ENCODE assay signal across 22 mouse cellular contexts in the genomic region with DNA sequence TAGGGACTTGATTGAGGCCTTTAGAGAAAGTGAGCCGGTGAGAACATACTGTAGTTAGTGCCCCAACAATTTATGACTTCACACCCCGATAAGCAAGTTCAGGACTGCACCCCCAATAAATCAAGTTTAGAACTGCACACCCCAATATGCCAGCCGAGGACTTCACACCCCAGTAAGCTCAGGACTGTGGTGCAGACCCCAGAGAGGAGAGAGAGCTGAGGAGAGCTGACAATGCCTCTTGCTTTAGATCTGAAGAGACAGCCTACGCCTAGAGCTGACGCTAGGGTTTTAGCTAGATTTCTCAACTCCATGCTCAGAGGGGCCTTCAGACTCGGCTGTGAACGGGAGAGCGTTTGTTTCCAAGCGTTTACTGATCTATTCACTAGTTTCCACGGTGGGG. TPM values are rescaled to one million over a fixed set of nuclear protein-coding genes. Genes with fewer than 3 reads are reported as not detected.
DNase-seq lines count a peak whose midpoint lies in the region; ATAC-seq and TF ChIP-seq lines count a peak whose summit lies in the region.
"Had no signal": no experiment of that assay in that cellular context is flagged by ENCODE, and none has a peak within 500 bp of the region (broad histone marks: within the 10 kb centered on the region; RNA-seq: fewer than 3 reads in every experiment).

No protein-coding gene starts in this region.

- no peaks in the 10 kb centered on the region for H3K36me3 ChIP-seq in intestine, embryonic 14.5 days (ENCODE audit: control insufficient read depth, insufficient read depth, low read length)
- peaks cover 4% of the 10 kb centered on the region; the same call in 1 of the 2 replicates for H3K36me3 ChIP-seq in intestine, postnatal 0 days (ENCODE audit: control insufficient read depth, insufficient read depth)
- no peaks in the 10 kb centered on the region for H3K36me3 ChIP-seq in kidney, embryonic 15.5 days
- H3K36me3 ChIP-seq in small intestine, adult 2 months (ENCODE audit: control insufficient read depth, insufficient read depth, low read length) = peaks cover 9% of the 10 kb centered on the region
- H3K36me3 ChIP-seq in stomach, postnatal 0 days (ENCODE audit: control insufficient read depth, insufficient read depth, low read length) = no peaks in the 10 kb centered on the region
- H3K36me3 ChIP-seq: embryonic facial prominence, embryonic 10.5 days; G1E; heart, embryonic 15.5 days had no signal

- no peak overlapping the region for H3K4me2 ChIP-seq in intestine, embryonic 14.5 days (ENCODE audit: low read length)
- H3K4me2 ChIP-seq in intestine, postnatal 0 days (replicated peaks; ENCODE audit: low read depth) = no peak overlapping the region
- no peak overlapping the region for H3K4me2 ChIP-seq in kidney, embryonic 15.5 days
- H3K4me2 ChIP-seq in stomach, postnatal 0 days (replicated peaks; ENCODE audit: low read depth) = no peak overlapping the region
- H3K4me2 ChIP-seq: forebrain, embryonic 13.5 days; heart, embryonic 11.5 days; heart, embryonic 15.5 days had no signal

- no peak overlapping the region for H3K4me3 ChIP-seq in intestine, embryonic 14.5 days (ENCODE audit: low read depth, low read length)
- no peak overlapping the region for H3K4me3 ChIP-seq in intestine, postnatal 0 days (ENCODE audit: low read depth, low read length)
- no peak overlapping the region for H3K4me3 ChIP-seq in kidney, embryonic 15.5 days (replicated peaks)
- H3K4me3 ChIP-seq in small intestine, adult 2 months (ENCODE audit: low read depth, low read length) = no peak overlapping the region
- no peak overlapping the region for H3K4me3 ChIP-seq in stomach, postnatal 0 days (ENCODE audit: low read depth, low read length)
- H3K4me3 ChIP-seq: embryonic facial prominence, embryonic 10.5 days; forebrain, embryonic 13.5 days; heart, adult 2 months; heart, embryonic 15.5 days had no signal

- no peak for TF ChIP-seq POLR2A in small intestine, adult 2 months (IDR thresholded peaks at IDR 0.05; ENCODE audit: low read depth, low read length)

- no peaks in the 10 kb centered on the region for H3K27me3 ChIP-seq in intestine, embryonic 14.5 days (replicated peaks; ENCODE audit: control insufficient read depth, insufficient read depth, low read length)
- no peaks in the 10 kb centered on the region for H3K27me3 ChIP-seq in intestine, postnatal 0 days (replicated peaks; ENCODE audit: control insufficient read depth, insufficient read depth, low read length)
- H3K27me3 ChIP-seq in kidney, embryonic 15.5 days = no peaks in the 10 kb centered on the region
- H3K27me3 ChIP-seq in small intestine, adult 2 months (ENCODE audit: control insufficient read depth, insufficient read depth, low read length) = no peaks in the 10 kb centered on the region; the same call in 1 of the 2 replicates
- H3K27me3 ChIP-seq in stomach, postnatal 0 days (ENCODE audit: control insufficient read depth, insufficient read depth, low read length) = no peaks in the 10 kb centered on the region
- H3K27me3 ChIP-seq: forebrain, embryonic 13.5 days; heart, embryonic 15.5 days had no signal

- H3K4me1 ChIP-seq in intestine, embryonic 14.5 days (replicated peaks; ENCODE audit: control insufficient read depth, insufficient read depth, low read length) = no peaks in the 10 kb centered on the region
- no peaks in the 10 kb centered on the region for H3K4me1 ChIP-seq in intestine, postnatal 0 days (replicated peaks; ENCODE audit: control insufficient read depth, insufficient read depth, low read length)
- 0 out of 2 replicates have a peak, but pooled peaks cover 11% of the 10 kb centered on the region for H3K4me1 ChIP-seq in kidney, embryonic 15.5 days
- peaks cover 8% of the 10 kb centered on the region; the same call in 1 of the 2 replicates for H3K4me1 ChIP-seq in small intestine, adult 2 months (ENCODE audit: control insufficient read depth, insufficient read depth, insufficient read length, low read length)
- H3K4me1 ChIP-seq in stomach, postnatal 0 days (replicated peaks; ENCODE audit: control insufficient read depth, insufficient read depth) = no peaks in the 10 kb centered on the region
- H3K4me1 ChIP-seq: embryonic facial prominence, embryonic 10.5 days; forebrain, embryonic 13.5 days; heart, embryonic 15.5 days had no signal

- TF ChIP-seq EP300 in stomach, postnatal 0 days (optimal IDR thresholded peaks at IDR 0.05) = no peak

- TF ChIP-seq CTCF in intestine, postnatal 0 days (IDR thresholded peaks at IDR 0.05; ENCODE audit: low read depth) = no peak
- TF ChIP-seq CTCF in small intestine, adult 2 months (IDR thresholded peaks at IDR 0.05; ENCODE audit: extremely low read depth, insufficient read length, insufficient replicate concordance, low read depth, low read length) = peak; percentile 13; the same call in 1 of the 2 replicates
- no peak for TF ChIP-seq CTCF in stomach, postnatal 0 days (IDR thresholded peaks at IDR 0.05; ENCODE audit: low read depth)

- 0 out of 2 replicates have a peak, but pooled peaks have one; percentile 38 for ATAC-seq in intestine, embryonic 14.5 days (replicated peaks; ENCODE audit: low FRiP score, low TSS enrichment, low read depth)
- ATAC-seq in intestine, postnatal 0 days = no peak
- ATAC-seq in kidney, embryonic 15.5 days (replicated peaks; ENCODE audit: low FRiP score) = peak; percentile 86
- ATAC-seq in stomach, postnatal 0 days (ENCODE audit: low FRiP score, low TSS enrichment) = no peak
- ATAC-seq: CD4-positive, CD25-positive, alpha-beta regulatory T cell, adult 4 months; forebrain, embryonic 13.5 days; forebrain, postnatal 0 days had no signal

- no peak overlapping the region for H3K9ac ChIP-seq in intestine, embryonic 14.5 days (ENCODE audit: low read length)
- no peak overlapping the region for H3K9ac ChIP-seq in intestine, postnatal 0 days (ENCODE audit: low read depth, low read length)
- no peak overlapping the region for H3K9ac ChIP-seq in kidney, embryonic 15.5 days
- no peak overlapping the region for H3K9ac ChIP-seq in stomach, postnatal 0 days (ENCODE audit: low read length)
- H3K9ac ChIP-seq: forebrain, embryonic 13.5 days; forebrain, postnatal 0 days; heart, embryonic 15.5 days had no signal

- 66% methylated on average over 10 of the region's 10 CpGs for WGBS in intestine, embryonic 14.5 days
- WGBS in intestine, postnatal 0 days = 43% methylated on average over 10 of the region's 10 CpGs
- 31% methylated on average over 10 of the region's 10 CpGs for WGBS in kidney, embryonic 15.5 days
- 22% methylated on average over 10 of the region's 10 CpGs for WGBS in small intestine, adult 2 months
- 61% methylated on average over 10 of the region's 10 CpGs for WGBS in stomach, postnatal 0 days

- no peak overlapping the region for H3K27ac ChIP-seq in intestine, embryonic 14.5 days (ENCODE audit: low read depth)
- H3K27ac ChIP-seq in intestine, postnatal 0 days (ENCODE audit: low read depth, low read length) = no peak overlapping the region
- H3K27ac ChIP-seq in kidney, embryonic 15.5 days = peak overlapping the region; percentile 91
- peak overlapping the region; percentile 75 for H3K27ac ChIP-seq in small intestine, adult 2 months (ENCODE audit: insufficient read depth, low read depth, low read length)
- peak overlapping the region; percentile 58; the same call in 1 of the 2 replicates for H3K27ac ChIP-seq in stomach, postnatal 0 days (replicated peaks)
- H3K27ac ChIP-seq: embryonic facial prominence, embryonic 10.5 days; forebrain, embryonic 13.5 days; heart, adult 2 months; heart, embryonic 15.5 days had no signal

- no peak for DNase-seq in intestine, embryonic 14.5 days (ENCODE audit: low spot score)
- no peak for DNase-seq in kidney, adult 9 months
- DNase-seq in stomach, postnatal 0 days (ENCODE audit: low spot score) = peak; percentile 20
- DNase-seq in layer of hippocampus, adult 11-12 months (ENCODE audit: low spot score) = no peak
- DNase-seq: adrenal gland, adult 8-10 months; adrenal gland, postnatal 36 days; B cell, adult 2 months; cerebellum, adult 2 months; cerebellum, postnatal 10 days; forebrain, postnatal 0 days; gastrocnemius, postnatal 14 days; heart, adult 2 months; heart, postnatal 14 days had no signal

- no peaks in the 10 kb centered on the region for H3K9me3 ChIP-seq in intestine, embryonic 14.5 days (ENCODE audit: control insufficient read depth, low read length)
- no peaks in the 10 kb centered on the region for H3K9me3 ChIP-seq in intestine, postnatal 0 days (ENCODE audit: control insufficient read depth)
- H3K9me3 ChIP-seq in kidney, embryonic 15.5 days (replicated peaks) = no peaks in the 10 kb centered on the region
- H3K9me3 ChIP-seq in stomach, postnatal 0 days (ENCODE audit: control insufficient read depth, low read length) = no peaks in the 10 kb centered on the region
- H3K9me3 ChIP-seq: embryonic facial prominence, embryonic 10.5 days; forebrain, embryonic 13.5 days; G1E; heart, embryonic 15.5 days had no signal

RNA-seq across cellular contexts. Expression of gene Acpp, which starts 32.7 kb away (rescaled TPM):
- polyA plus RNA-seq in intestine, embryonic 14.5 days (2014; fragmentation: Nextera tagmentation; extraction: Ambion mirVana) = 0.85 and 0.92 TPM in 2 replicates
- polyA plus RNA-seq in intestine, postnatal 0 days (2015; fragmentation: Nextera tagmentation; extraction: Ambion mirVana) = 2.9 and 3.6 TPM in 2 replicates
- polyA plus RNA-seq in kidney, embryonic 15.5 days (2015; fragmentation: Nextera tagmentation; extraction: Ambion mirVana) = 1.7 and 2.2 TPM in 2 replicates
- 3.5 and 10.5 TPM in 2 replicates for polyA plus RNA-seq in small intestine, adult 2 months (2012; rRNA removed)
- polyA plus RNA-seq in stomach, postnatal 0 days (2015; fragmentation: Nextera tagmentation; extraction: Ambion mirVana) = 9.8 and 10.8 TPM in 2 replicates
- polyA plus RNA-seq: G1E had no signal

RNA-seq across cellular contexts. Expression of gene Dnajc13, which starts 42.1 kb away (rescaled TPM):
- polyA plus RNA-seq in intestine, embryonic 14.5 days (2014; fragmentation: Nextera tagmentation; extraction: Ambion mirVana) = 30.3 and 34.7 TPM in 2 replicates
- polyA plus RNA-seq in intestine, postnatal 0 days (2015; fragmentation: Nextera tagmentation; extraction: Ambion mirVana) = 24.6 and 26.8 TPM in 2 replicates
- 19.9 and 23.0 TPM in 2 replicates for polyA plus RNA-seq in kidney, embryonic 15.5 days (2015; fragmentation: Nextera tagmentation; extraction: Ambion mirVana)
- polyA plus RNA-seq in small intestine, adult 2 months (2012; rRNA removed) = 24.8 and 58.5 TPM in 2 replicates
- 10.7 and 11.5 TPM in 2 replicates for polyA plus RNA-seq in stomach, postnatal 0 days (2015; fragmentation: Nextera tagmentation; extraction: Ambion mirVana)

Comparison
In these comparisons a context has a peak if more than half of its experiments do, and no peak if none do; other contexts are left out.
1. ATAC-seq: peak in intestine, embryonic 14.5 days (single experiment) and kidney, embryonic 15.5 days (single experiment); none in intestine, postnatal 0 days (single experiment) and stomach, postnatal 0 days (single experiment).
2. H3K27ac ChIP-seq: peak in kidney, embryonic 15.5 days (single experiment), small intestine, adult 2 months (single experiment) and stomach, postnatal 0 days (single experiment); none in intestine, embryonic 14.5 days (single experiment) and intestine, postnatal 0 days (single experiment).